Mouse (Mus musculus) E14TG2a.4 (cell line): ENCODE results near the gene Ccdc174.

Source experiments
- CTCF ChIP-seq: conservative IDR thresholded peaks from 2 replicates; pipeline ENCODE4 v1.5.1; 2014; ENCODE audit warnings: low read length
- NANOG ChIP-seq: IDR thresholded peaks from 2 replicates; pipeline ENCODE4 v1.6.1; 2014; ENCODE audit warnings: borderline replicate concordance, low read length, mixed read lengths

DNA sequence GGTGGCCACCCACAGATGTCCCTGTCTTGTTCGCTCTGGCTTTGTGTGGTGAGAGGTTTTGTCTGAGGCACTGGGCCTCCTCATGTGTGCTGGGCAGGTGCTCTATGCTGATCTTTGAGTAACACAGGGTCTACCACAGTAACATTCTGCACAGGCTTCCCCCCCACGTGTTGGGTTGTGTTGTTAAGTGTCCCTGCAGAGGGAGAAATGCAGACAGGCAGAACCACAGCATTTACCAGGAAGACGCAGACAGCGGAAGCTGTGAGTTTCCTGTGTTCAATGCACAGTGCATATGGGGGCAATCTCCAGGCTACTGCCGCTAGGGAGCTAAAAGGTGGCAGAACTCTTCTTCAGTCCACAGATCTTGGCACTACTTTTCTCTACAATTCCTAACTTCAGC lies 13.3 kb upstream of the Ccdc174 start:
- TF ChIP-seq CTCF, result no peak
- TF ChIP-seq NANOG, result no peak
